8 mouse cellular contexts compared by ENCODE assay signal in the genomic region with DNA sequence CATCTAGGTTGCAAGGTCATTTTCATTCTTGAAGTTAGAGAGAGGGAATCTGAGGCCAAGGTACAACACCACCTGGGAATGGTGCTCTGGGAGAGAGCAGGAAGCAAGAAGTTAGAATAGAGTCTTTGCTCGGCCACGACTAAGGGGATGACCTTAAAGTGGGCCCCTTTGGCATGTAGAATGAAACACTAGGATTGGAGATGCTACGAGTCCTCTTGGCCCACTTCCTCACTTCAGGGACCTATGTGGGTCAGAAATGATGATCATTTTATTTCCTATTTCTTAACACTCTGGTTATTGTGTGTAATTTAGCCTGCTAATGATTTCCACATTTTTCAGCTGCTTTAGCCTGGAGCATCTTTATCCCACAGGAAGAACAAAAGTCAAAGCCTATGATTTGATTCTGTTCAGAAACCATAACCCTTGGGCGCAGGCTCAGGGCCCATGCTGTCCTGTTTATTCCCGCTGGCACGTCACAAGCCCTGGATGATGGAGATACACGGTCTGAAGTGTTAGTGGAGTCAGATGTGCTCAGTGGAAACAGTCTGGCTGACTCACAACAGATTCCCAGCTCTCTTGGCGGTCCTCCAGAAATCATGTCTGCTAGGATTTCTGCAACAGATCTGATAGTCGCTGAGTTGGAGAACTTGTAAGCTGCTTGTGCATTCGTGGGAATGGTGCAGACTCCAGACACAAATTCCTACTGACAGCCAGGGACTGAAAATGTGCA.
DNase-seq lines count a peak whose midpoint lies in the region; ATAC-seq and TF ChIP-seq lines count a peak whose summit lies in the region.

No protein-coding gene starts in this region.

- no peaks in the 10 kb centered on the region for H3K4me1 ChIP-seq in kidney, postnatal 0 days (replicated peaks; ENCODE audit: insufficient read depth, low read length)
- no peaks in the 10 kb centered on the region for H3K4me1 ChIP-seq in kidney, adult 2 months (ENCODE audit: control insufficient read depth, insufficient read depth, low read length)

- no peak for TF ChIP-seq CTCF in kidney, postnatal 0 days (IDR thresholded peaks at IDR 0.05; ENCODE audit: low read depth)
- no peak for TF ChIP-seq CTCF in kidney, adult 2 months (conservative IDR thresholded peaks at IDR 0.05; ENCODE audit: insufficient read depth, insufficient read length, low read depth, low read length)
- TF ChIP-seq CTCF in layer of hippocampus, adult 2 months (conservative IDR thresholded peaks at IDR 0.05) = no peak

- WGBS in kidney, postnatal 0 days = 63% methylated on average over 10 of the region's 10 CpGs
- 75% methylated on average over 10 of the region's 10 CpGs for WGBS in kidney, adult 2 months

- no peaks in the 10 kb centered on the region for H3K36me3 ChIP-seq in kidney, postnatal 0 days (ENCODE audit: insufficient read depth, low read length)
- no peaks in the 10 kb centered on the region for H3K36me3 ChIP-seq in kidney, adult 2 months (ENCODE audit: control insufficient read depth, insufficient read depth, low read length)

- no peak overlapping the region for H3K27ac ChIP-seq in kidney, postnatal 0 days
- H3K27ac ChIP-seq in kidney, adult 2 months (ENCODE audit: insufficient read depth, low read depth, low read length) = no peak overlapping the region
- no peak overlapping the region for H3K27ac ChIP-seq in layer of hippocampus, adult 2 months

- H3K4me3 ChIP-seq in kidney, postnatal 0 days (replicated peaks; ENCODE audit: low read depth, low read length) = no peak overlapping the region
- H3K4me3 ChIP-seq in kidney, adult 2 months (ENCODE audit: insufficient read depth, low read depth, low read length) = no peak overlapping the region
- H3K4me3 ChIP-seq in layer of hippocampus, adult 2 months = no peak overlapping the region

- DNase-seq in kidney, postnatal 0 days (ENCODE audit: low spot score) = peak; percentile 12
- no peak for DNase-seq in kidney, adult 2 months
- DNase-seq in cerebellum, adult 18-20 months = peak; percentile 43 to 50
- DNase-seq in gastrocnemius, postnatal 10 days = peak; percentile 72
- peak; percentile 86 to 91 for DNase-seq in layer of hippocampus, adult 2 months (ENCODE audit: low spot score in 2 of 2)
- peak; percentile 51 for DNase-seq in lung, postnatal 36 days
- DNase-seq in yolk sac, embryonic 10.5 days (ENCODE audit: low spot score) = peak; percentile 65
- no peak for DNase-seq in thymus, postnatal 36 days

- no peaks in the 10 kb centered on the region for H3K27me3 ChIP-seq in kidney, postnatal 0 days (ENCODE audit: insufficient read depth, low read length)
- H3K27me3 ChIP-seq in kidney, adult 2 months (replicated peaks; ENCODE audit: control insufficient read depth, insufficient read depth, low read length) = no peaks in the 10 kb centered on the region

- H3K9me3 ChIP-seq in kidney, postnatal 0 days (replicated peaks; ENCODE audit: low read length) = no peaks in the 10 kb centered on the region

- no peak overlapping the region for H3K4me2 ChIP-seq in kidney, postnatal 0 days (ENCODE audit: low read length)

- H3K9ac ChIP-seq in kidney, postnatal 0 days (ENCODE audit: low read depth, low read length) = no peak overlapping the region

- no peak for TF ChIP-seq POLR2A in kidney, adult 2 months (IDR thresholded peaks at IDR 0.05; ENCODE audit: low read depth, low read length)

- ATAC-seq in kidney, postnatal 0 days (replicated peaks; ENCODE audit: low FRiP score, low read depth) = no peak

Comparison
In these comparisons a context has a peak if more than half of its experiments do, and no peak if none do; other contexts are left out.
1. DNase-seq: peak in kidney, postnatal 0 days (single experiment), cerebellum, adult 18-20 months (2 of 2), gastrocnemius, postnatal 10 days (single experiment), layer of hippocampus, adult 2 months (2 of 2), lung, postnatal 36 days (single experiment) and yolk sac, embryonic 10.5 days (single experiment); none in kidney, adult 2 months (single experiment) and thymus, postnatal 36 days (0 of 2).